Comparison of ENCODE assay signal across 18 mouse cellular contexts in genomic region chr1:71203581-71203980, GRCm38 (mm10).
"Had no signal": no experiment of that assay in that cellular context is flagged by ENCODE, and none has a peak within 500 bp of the region (broad histone marks: within the 10 kb centered on the region; RNA-seq: fewer than 3 reads in every experiment).

No protein-coding gene starts in this region.

- H3K27me3 ChIP-seq: midbrain, embryonic 12.5 days; neural tube, embryonic 13.5 days; neural tube, embryonic 15.5 days had no signal

- DNase-seq: lung, embryonic 14.5 days; lung, postnatal 10 days; lung, postnatal 4 days; midbrain, embryonic 14.5 days; retina, postnatal 1 day; right cerebral cortex, adult 18-20 months; right cerebral cortex, postnatal 25 days; right cerebral cortex, postnatal 4 days; spleen, adult 18-20 months; thymus, adult 18-20 months; thymus, postnatal 14 days; thymus, postnatal 36 days had no signal

- H3K27ac ChIP-seq: midbrain, embryonic 10.5 days; midbrain, embryonic 12.5 days; neural tube, embryonic 13.5 days; neural tube, embryonic 15.5 days had no signal

- H3K4me1 ChIP-seq: midbrain, embryonic 10.5 days; midbrain, embryonic 12.5 days; neural tube, embryonic 13.5 days; neural tube, embryonic 15.5 days had no signal

- H3K4me2 ChIP-seq: lung, embryonic 14.5 days; midbrain, embryonic 12.5 days; neural tube, embryonic 13.5 days; neural tube, embryonic 15.5 days had no signal

- H3K9me3 ChIP-seq: midbrain, embryonic 10.5 days; midbrain, embryonic 12.5 days; neural tube, embryonic 13.5 days; neural tube, embryonic 15.5 days had no signal

- ATAC-seq: midbrain, embryonic 16.5 days had no signal

- H3K36me3 ChIP-seq: midbrain, embryonic 10.5 days; midbrain, embryonic 12.5 days; neural tube, embryonic 13.5 days; neural tube, embryonic 15.5 days had no signal

- H3K4me3 ChIP-seq: midbrain, embryonic 10.5 days; midbrain, embryonic 12.5 days; myocyte; neural tube, embryonic 13.5 days; neural tube, embryonic 15.5 days had no signal

- H3K9ac ChIP-seq: lung, embryonic 14.5 days; midbrain, embryonic 12.5 days; neural tube, embryonic 13.5 days; neural tube, embryonic 15.5 days had no signal
